Mouse (Mus musculus): Measurements from ENCODE around the gene Krtcap3. TPM values are rescaled to one million over a fixed set of nuclear protein-coding genes. Genes with fewer than 3 reads are reported as not detected.
"Not testable (repeated sequence)": the region's sequence is repeated elsewhere in the genome, so short reads cannot be mapped to it uniquely, and the experiment has no call there.

Gene Krtcap3
- total RNA-seq, 1 experiment, result 10.5 TPM

DNA sequence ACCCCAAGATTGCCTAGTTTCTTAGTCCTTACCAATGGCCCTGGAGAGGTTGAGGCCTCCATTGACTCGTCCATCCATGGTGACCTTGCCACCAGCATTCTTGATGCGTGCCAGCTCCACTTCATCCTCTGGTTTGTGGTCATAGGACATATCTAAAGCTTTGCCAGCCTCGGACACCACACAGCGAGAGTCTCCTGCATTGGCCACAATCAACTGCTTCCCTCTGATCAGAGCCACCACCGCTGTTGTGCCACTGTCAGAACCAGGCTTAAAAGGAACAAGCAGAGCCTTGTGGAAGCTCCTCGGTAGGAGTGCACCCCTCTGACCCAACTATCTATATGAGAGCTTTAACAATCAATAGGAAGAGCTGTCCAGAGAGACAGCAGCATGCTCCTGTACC lies 47.1 kb upstream of the Krtcap3 start:
- H3K36me3 ChIP-seq (ENCODE audit: control insufficient read depth, insufficient read depth, low read length, poor library complexity, severe bottlenecking), result peaks cover 36% of the 10 kb centered on the region
- no peaks in the 10 kb centered on the region for H3K9me3 ChIP-seq (ENCODE audit: control insufficient read depth, insufficient read depth, low read depth, low read length)
- H3K4me1 ChIP-seq (ENCODE audit: control insufficient read depth in 2 of 2, insufficient read depth in 2 of 2, low read length in 2 of 2, poor library complexity in 1 of 2), result peaks cover 3% of the 10 kb centered on the region in 2 experiments; a peak in 1 of 4 replicates
- H3K4me3 ChIP-seq (ENCODE audit: insufficient read depth in 1 of 2, low read depth in 1 of 2, low read length in 2 of 2, poor library complexity in 1 of 2, severe bottlenecking in 1 of 2), result no peak overlapping the region
- in situ Hi-C loops (cut with MboI; ENCODE audit: low sequenced_read_pairs in 2 of 2, unreplicated experiment in 2 of 2), result no loop called here
- no peak overlapping the region for H3K9ac ChIP-seq (ENCODE audit: insufficient read depth, low read depth, low read length, poor library complexity, severe bottlenecking)
- no peak for TF ChIP-seq HCFC1 (IDR thresholded peaks at IDR 0.05; ENCODE audit: borderline replicate concordance, insufficient read depth, low read length)
- DNase-seq (ENCODE audit: low read depth, low spot score), result no peak
- no peak overlapping the region for H3K27ac ChIP-seq (ENCODE audit: insufficient read depth, low read depth, low read length, poor library complexity, severe bottlenecking)

DNA sequence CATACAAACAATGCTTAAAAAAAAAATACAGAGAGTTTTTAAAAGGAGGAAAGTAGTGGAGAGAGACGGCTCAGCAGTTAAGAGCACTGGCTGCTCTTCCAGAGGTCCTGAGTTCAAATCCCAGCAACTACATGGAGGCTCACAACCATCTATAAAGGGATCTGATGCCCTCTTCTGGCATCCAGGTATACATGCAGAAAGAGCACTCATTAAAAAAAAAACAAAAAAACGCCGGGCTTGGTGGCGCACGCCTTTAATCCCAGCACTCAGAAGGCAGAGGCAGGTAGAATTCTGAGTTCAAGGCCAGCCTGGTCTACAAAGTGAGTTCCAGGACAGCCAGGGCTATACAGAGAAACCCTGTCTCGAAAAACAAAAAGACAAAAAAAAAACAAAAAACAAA lies 34.9 kb upstream of the Krtcap3 start:
- H3K4me3 ChIP-seq (ENCODE audit: insufficient read depth in 1 of 2, low read depth in 1 of 2, low read length in 2 of 2, poor library complexity in 1 of 2, severe bottlenecking in 1 of 2); H3K36me3 ChIP-seq (ENCODE audit: control insufficient read depth, insufficient read depth, low read length, poor library complexity, severe bottlenecking); H3K27ac ChIP-seq (ENCODE audit: insufficient read depth, low read depth, low read length, poor library complexity, severe bottlenecking); H3K4me1 ChIP-seq (ENCODE audit: control insufficient read depth in 2 of 2, insufficient read depth in 2 of 2, low read length in 2 of 2, poor library complexity in 1 of 2); DNase-seq (ENCODE audit: low read depth, low spot score); H3K9me3 ChIP-seq (ENCODE audit: control insufficient read depth, insufficient read depth, low read depth, low read length); H3K9ac ChIP-seq (ENCODE audit: insufficient read depth, low read depth, low read length, poor library complexity, severe bottlenecking); in situ Hi-C loops (cut with MboI; ENCODE audit: low sequenced_read_pairs in 2 of 2, unreplicated experiment in 2 of 2): not testable (repeated sequence)
- peak; percentile 83 for TF ChIP-seq ZNF384 (IDR thresholded peaks at IDR 0.05; ENCODE audit: low read depth, low read length)

DNA sequence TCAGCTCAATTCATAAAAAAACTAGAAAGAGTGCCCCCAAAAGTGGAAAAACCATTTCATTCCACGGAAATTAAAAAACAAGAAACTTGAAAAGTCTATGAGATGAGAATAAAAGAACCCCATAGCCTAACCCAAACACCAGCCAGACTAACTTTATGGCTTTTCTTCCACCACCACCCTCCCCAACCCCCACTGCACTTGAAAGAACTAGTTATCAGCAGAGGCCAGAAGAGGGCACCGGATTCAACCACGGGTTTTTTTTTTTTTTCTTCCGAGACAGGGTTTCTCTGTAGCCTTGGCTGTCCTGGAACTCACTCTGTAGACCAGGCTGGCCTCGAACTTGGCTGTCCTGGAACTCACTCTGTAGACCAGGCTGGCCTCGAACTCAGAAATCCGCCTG lies 33.2 kb upstream of the Krtcap3 start:
- peaks cover 0 to 3% of the 10 kb centered on the region in 2 experiments; a peak in 1 of 4 replicates for H3K4me1 ChIP-seq (ENCODE audit: control insufficient read depth in 2 of 2, insufficient read depth in 2 of 2, low read length in 2 of 2, poor library complexity in 1 of 2)
- no peak overlapping the region for H3K27ac ChIP-seq (ENCODE audit: insufficient read depth, low read depth, low read length, poor library complexity, severe bottlenecking)
- no peak for DNase-seq (ENCODE audit: low read depth, low spot score)
- no peaks in the 10 kb centered on the region for H3K36me3 ChIP-seq (ENCODE audit: control insufficient read depth, insufficient read depth, low read length, poor library complexity, severe bottlenecking)
- no peak overlapping the region for H3K9ac ChIP-seq (ENCODE audit: insufficient read depth, low read depth, low read length, poor library complexity, severe bottlenecking)
- in situ Hi-C loops (cut with MboI; ENCODE audit: low sequenced_read_pairs in 2 of 2, unreplicated experiment in 2 of 2), result no loop called here
- H3K9me3 ChIP-seq (ENCODE audit: control insufficient read depth, insufficient read depth, low read depth, low read length), result no peaks in the 10 kb centered on the region
- peak overlapping the region in 1 of 2 experiments; percentile 29; a peak in 1 of 4 replicates for H3K4me3 ChIP-seq (ENCODE audit: insufficient read depth in 1 of 2, low read depth in 1 of 2, low read length in 2 of 2, poor library complexity in 1 of 2, severe bottlenecking in 1 of 2)
- TF ChIP-seq ZC3H11A (IDR thresholded peaks at IDR 0.05; ENCODE audit: borderline replicate concordance, low read depth, low read length) (no peak), ZNF384 (IDR thresholded peaks at IDR 0.05; ENCODE audit: low read depth, low read length) (peak; percentile 66)

DNA sequence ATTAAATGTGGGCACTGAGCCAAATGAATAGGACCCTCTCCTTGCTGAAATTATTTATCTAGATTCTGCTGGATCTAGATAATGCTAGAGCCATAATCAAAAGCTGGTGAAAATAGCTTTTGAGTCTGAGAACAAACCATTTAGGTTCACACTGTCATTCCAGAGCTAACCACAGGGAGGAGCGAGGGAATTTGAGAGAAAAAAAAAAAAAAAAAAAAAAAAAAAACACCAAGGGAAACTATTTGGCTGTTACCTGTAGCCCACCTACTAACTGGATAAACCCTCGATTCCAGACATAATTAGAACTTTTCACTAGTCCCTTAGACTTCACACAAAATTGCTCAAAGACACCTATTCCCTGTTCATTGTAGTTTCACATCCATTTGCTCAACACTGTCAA lies 32.4 kb upstream of the Krtcap3 start:
- in situ Hi-C loops (cut with MboI; ENCODE audit: low sequenced_read_pairs in 2 of 2, unreplicated experiment in 2 of 2), result no loop called here
- Histone ChIP-seq H3K9me3 (ENCODE audit: control insufficient read depth, insufficient read depth, low read depth, low read length) (no peaks in the 10 kb centered on the region), H3K36me3 (ENCODE audit: control insufficient read depth, insufficient read depth, low read length, poor library complexity, severe bottlenecking) (no peaks in the 10 kb centered on the region), H3K27ac (ENCODE audit: insufficient read depth, low read depth, low read length, poor library complexity, severe bottlenecking) (no peak overlapping the region), H3K4me1 (ENCODE audit: control insufficient read depth in 2 of 2, insufficient read depth in 2 of 2, low read length in 2 of 2, poor library complexity in 1 of 2) (peaks cover 0 to 3% of the 10 kb centered on the region in 2 experiments; a peak in 1 of 4 replicates), H3K9ac (ENCODE audit: insufficient read depth, low read depth, low read length, poor library complexity, severe bottlenecking) (no peak overlapping the region), H3K4me3 (ENCODE audit: insufficient read depth in 1 of 2, low read depth in 1 of 2, low read length in 2 of 2, poor library complexity in 1 of 2, severe bottlenecking in 1 of 2) (peak overlapping the region; percentile 30 to 96; a peak in 3 of 4 replicates)
- TF ChIP-seq ZNF384 (IDR thresholded peaks at IDR 0.05; ENCODE audit: low read depth, low read length) (peak; percentile 99), ZC3H11A (IDR thresholded peaks at IDR 0.05; ENCODE audit: borderline replicate concordance, low read depth, low read length) (no peak)
- no peak for DNase-seq (ENCODE audit: low read depth, low spot score)

DNA sequence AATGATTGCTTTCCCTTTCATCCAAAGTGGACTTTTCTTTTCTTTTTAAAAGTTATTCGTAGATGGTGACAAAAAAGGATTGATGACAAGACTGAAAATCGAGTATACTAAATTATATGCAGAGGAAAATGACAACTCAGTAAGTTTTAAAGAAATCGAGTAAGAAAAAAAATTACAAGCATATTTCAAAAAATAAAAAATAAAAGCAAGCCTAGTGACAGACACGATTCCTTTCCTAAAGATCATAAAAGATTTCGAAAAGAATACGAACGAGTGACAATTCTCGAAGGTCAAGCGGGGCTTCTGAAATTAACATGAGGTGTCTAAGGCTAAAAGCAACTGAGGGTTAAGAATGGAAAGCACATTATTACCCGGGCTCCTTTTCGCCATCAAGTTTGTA lies 32.0 kb upstream of the Krtcap3 start:
- Histone ChIP-seq H3K4me3 (ENCODE audit: insufficient read depth in 1 of 2, low read depth in 1 of 2, low read length in 2 of 2, poor library complexity in 1 of 2, severe bottlenecking in 1 of 2) (peak overlapping the region; percentile 91 to 96), H3K9me3 (ENCODE audit: control insufficient read depth, insufficient read depth, low read depth, low read length) (no peaks in the 10 kb centered on the region), H3K4me1 (ENCODE audit: control insufficient read depth in 2 of 2, insufficient read depth in 2 of 2, low read length in 2 of 2, poor library complexity in 1 of 2) (peaks cover 0 to 3% of the 10 kb centered on the region in 2 experiments; a peak in 1 of 4 replicates), H3K36me3 (ENCODE audit: control insufficient read depth, insufficient read depth, low read length, poor library complexity, severe bottlenecking) (no peaks in the 10 kb centered on the region), H3K9ac (ENCODE audit: insufficient read depth, low read depth, low read length, poor library complexity, severe bottlenecking) (peak overlapping the region; percentile 94), H3K27ac (ENCODE audit: insufficient read depth, low read depth, low read length, poor library complexity, severe bottlenecking) (no peak overlapping the region; the same call in 1 of the 2 replicates)
- DNase-seq (ENCODE audit: low read depth, low spot score), result no peak
- in situ Hi-C loops (cut with MboI; ENCODE audit: low sequenced_read_pairs in 2 of 2, unreplicated experiment in 2 of 2), result no loop called here
- no peak for TF ChIP-seq MAFK (IDR thresholded peaks at IDR 0.05; ENCODE audit: insufficient read depth, low read depth, low read length)
- TF ChIP-seq HCFC1 (IDR thresholded peaks at IDR 0.05; ENCODE audit: borderline replicate concordance, insufficient read depth, low read length), result no peak
- TF ChIP-seq CHD2 (IDR thresholded peaks at IDR 0.05; ENCODE audit: low read depth, low read length), result no peak
- TF ChIP-seq ZC3H11A (IDR thresholded peaks at IDR 0.05; ENCODE audit: borderline replicate concordance, low read depth, low read length), result no peak
- no peak for TF ChIP-seq ZNF384 (IDR thresholded peaks at IDR 0.05; ENCODE audit: low read depth, low read length)

Measured in ES-E14 (cell line).